Mouse (Mus musculus): ENCODE measurements around the gene Stat2.

- TF ChIP-seq GATA1 (IDR thresholded peaks at IDR 0.05; ENCODE audit: borderline replicate concordance, low read length), result no peak
- TF ChIP-seq FLI1 (IDR thresholded peaks at IDR 0.05; ENCODE audit: low read length), result no peak
These were observed 34.0 kb upstream of the Stat2 start for GRCm38 (mm10) chr10:128236321-128236720.

All from megakaryocyte, embryonic 14.5 days (primary cell).